Mouse (Mus musculus): Measurements from ENCODE around the gene Tmem120b. TPM values are rescaled to one million over a fixed set of nuclear protein-coding genes. Genes with fewer than 3 reads are reported as not detected.

Tmem120b gene
- polyA plus RNA-seq, 1 experiment from 2014 or later: 20.7 TPM

DNA sequence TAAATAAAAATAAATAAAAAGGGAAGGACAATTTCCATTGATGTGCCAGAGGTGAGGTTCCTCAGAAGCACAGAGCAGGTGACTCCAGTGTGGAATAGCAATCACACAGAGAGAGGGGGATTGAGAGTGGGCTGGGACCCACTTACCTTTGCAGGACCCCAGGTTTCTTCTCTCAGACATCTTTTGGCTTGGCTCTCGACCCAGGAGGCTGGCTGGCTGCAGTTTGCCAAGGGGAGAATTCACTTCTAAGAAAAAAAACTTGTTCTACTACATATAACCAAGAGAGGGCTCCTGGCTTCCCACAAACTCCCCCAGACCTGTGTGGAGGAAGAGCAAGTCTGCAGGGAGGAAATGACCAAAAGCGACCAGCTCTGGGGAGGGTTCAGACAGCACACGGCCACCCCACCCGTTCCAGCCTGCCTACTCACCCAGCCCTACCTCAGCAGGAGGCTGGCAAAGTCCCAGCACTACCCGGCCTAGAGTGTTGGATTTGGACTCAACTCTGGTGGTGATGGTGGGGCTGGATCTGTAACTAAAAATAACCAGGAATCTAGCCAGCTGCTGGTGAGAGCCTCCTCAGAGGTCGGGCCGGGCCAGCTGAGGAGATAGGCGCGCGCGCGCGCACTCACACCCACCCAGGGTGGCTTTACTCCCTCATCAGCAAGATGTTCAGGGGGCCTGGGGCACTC lies 66.1 kb downstream of the Tmem120b start:
- Histone ChIP-seq H3K27me3 (no peaks in the 10 kb centered on the region), H3K9me3 (no peaks in the 10 kb centered on the region), H3K4me3 (peak overlapping the region; percentile 94), H3K9ac (peak overlapping the region; percentile 100), H3K36me3 (no peaks in the 10 kb centered on the region), H3K4me1 (replicated peaks) (peaks cover 69% of the 10 kb centered on the region), H3K4me2 (peak overlapping the region; percentile 99), H3K27ac (replicated peaks) (peak overlapping the region; percentile 100)
- ATAC-seq (ENCODE audit: low FRiP score, low read depth): no peak
- WGBS: 9% methylated on average over 13 of the region's 13 CpGs

DNA sequence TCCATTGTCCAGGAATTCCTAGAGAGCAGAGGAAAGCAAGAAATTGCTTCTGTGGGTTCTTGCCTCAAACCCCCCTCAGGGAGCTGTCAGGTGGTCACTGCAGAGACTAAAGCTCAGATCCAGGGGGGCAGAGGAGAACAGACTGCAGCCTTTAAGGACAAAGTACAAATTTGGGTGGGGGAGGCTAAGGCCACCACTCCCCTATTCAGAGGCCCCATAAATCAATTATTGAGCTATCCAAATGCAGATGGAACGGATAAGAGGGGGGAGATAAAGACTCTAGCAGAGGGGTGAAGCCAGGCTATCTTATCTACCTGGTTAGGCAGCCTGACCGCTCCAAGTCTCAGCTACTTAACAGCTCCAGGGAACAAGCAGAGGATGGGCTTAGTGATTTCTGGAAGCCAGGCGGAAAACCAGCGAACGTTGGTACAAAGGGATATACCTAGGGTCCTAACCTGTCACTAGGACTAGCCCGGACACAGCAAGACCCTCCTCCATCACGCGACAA lies 66.7 kb downstream of the Tmem120b start:
- ATAC-seq (ENCODE audit: low FRiP score, low read depth): no peak
- Histone ChIP-seq H3K27ac (replicated peaks) (peak overlapping the region; percentile 100), H3K4me1 (replicated peaks) (peaks cover 69% of the 10 kb centered on the region), H3K9ac (peak overlapping the region; percentile 100), H3K27me3 (no peaks in the 10 kb centered on the region), H3K4me3 (peak overlapping the region; percentile 94), H3K9me3 (no peaks in the 10 kb centered on the region), H3K36me3 (no peaks in the 10 kb centered on the region), H3K4me2 (peak overlapping the region; percentile 99)
- 11% methylated on average over 8 of the region's 8 CpGs for WGBS

DNA sequence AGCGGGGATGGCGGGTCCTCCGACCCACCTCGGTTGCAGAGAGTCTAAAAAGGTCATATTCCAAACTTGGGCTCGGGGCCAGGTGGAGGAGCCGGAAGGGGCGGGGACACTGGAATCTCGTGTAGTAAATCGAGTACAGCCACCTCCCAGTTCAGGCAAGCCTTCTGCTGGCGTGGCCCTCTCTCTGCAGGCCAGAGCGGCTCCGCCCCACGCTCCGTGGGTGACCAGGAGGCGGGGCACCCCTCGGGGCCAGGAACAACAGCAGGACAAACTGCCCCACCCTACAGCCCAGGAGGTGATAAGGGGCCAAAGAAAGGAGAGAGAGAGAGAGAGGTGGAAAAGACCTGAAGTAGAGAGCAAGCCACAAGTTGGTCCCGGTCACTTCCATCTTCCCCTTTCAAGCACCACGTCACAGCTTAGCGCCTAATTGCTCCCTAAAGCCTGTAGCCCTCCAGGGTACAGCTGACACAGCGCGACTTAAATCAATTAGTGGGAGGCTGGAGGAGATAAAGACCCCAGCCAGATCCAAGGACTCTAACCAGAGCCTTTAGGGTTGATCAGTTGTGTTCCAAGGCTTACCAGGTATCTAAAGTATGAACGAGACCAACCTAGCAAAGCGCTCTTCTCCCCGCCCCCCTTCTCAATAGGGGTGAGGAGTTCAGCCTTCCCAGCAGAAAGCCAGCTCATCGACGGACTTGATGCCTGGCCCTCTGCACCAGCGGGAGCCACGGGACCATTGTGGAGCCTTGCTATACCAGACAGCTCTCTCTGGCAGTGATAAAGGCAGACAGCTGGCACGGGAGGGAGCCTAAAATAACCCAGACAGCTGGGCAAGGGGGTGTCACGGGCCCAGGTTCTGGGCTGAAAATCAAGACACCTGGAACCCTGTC lies 67.5 kb downstream of the Tmem120b start:
- Histone ChIP-seq H3K36me3 (no peaks in the 10 kb centered on the region), H3K4me2 (peak overlapping the region; percentile 99)

DNA sequence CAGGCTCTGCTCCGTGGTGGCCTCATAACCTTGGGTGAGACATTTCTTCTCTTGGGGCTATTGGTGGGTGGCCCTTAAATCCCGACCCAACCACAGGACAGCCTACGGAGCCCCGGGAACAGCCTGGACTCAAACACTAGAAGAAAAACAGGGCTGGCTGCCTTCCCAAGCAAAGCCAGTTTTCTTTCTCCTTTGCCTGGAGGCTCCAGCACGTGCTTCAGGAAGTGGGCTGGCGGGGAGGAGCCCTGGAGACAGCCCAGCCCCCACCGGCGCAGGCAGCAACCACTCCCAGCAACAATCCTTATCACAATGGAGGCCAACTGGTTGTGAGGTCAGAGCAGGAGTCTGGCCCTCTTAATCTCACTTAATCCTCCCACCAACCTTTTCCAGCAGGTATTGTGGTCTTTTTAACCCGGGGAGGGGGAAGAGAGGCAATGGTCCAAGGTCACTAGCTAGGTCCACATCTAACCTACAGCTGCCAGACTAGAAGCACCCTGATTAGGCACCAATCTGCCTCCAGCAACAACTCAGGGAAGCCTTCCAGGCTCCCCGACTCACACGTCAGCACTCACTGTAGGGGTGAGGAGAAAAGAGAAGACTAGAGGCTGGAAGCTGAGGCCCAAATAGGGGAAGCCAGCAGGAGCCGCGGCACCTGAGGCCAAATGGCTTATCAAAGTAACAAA lies 68.3 kb downstream of the Tmem120b start:
- ATAC-seq (ENCODE audit: low FRiP score, low read depth): peak; percentile 4; the same call in 1 of the 2 replicates
- peak overlapping the region; percentile 100 for H3K9ac ChIP-seq
- peak overlapping the region; percentile 94 for H3K4me3 ChIP-seq

More for the DNA sequence above, 67.5 kb downstream of the Tmem120b start:
- Histone ChIP-seq H3K4me3 (peak overlapping the region; percentile 94), H3K27ac (replicated peaks) (peak overlapping the region; percentile 100), H3K9me3 (no peaks in the 10 kb centered on the region), H3K4me1 (replicated peaks) (peaks cover 69% of the 10 kb centered on the region), H3K27me3 (no peaks in the 10 kb centered on the region), H3K9ac (peak overlapping the region; percentile 100)
- WGBS: 3% methylated on average over 30 of the region's 30 CpGs
- ATAC-seq (ENCODE audit: low FRiP score, low read depth): peak; percentile 3; the same call in 1 of the 2 replicates

DNA sequence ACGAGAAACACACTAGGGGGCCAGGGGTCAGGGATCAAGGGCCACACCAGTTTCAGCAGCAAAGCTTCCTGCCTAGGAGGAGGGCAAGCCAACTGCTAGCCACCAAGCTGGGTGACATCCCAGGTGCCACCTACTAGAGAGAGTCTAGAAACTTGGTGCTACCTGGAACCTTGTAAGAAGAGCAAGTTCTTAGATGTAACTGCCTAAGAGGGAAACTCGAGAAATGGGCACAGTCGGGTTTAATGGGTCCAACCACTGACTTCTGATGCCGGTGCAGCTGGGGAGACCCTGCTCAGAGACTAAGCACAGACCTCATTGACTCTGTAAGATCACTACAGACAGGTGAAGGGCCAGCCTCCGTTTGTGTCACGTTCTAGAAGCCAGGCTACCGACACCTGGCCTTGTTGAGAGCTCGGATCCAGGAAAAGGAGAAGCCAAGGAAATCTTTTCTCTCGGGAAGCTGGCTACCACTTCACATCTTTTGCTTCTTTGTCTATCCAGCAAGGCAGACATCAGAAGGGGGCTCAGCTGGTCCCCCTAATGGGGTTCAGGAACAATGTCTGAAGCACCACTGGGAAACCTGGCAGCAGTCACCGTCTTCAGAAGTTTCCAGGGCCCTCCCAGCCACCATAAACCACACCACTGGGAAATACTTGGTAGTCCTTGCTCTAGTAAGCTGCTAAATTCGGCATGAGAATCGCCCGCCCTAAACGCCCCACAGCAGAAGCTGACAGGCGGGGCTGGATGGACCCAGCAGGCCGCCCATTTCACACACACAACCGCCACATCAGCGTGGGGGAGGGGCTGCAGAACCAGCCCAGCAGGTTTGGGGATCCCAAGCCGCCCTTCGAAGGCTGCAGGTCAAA lies 69.1 kb downstream of the Tmem120b start:
- no peak for ATAC-seq (ENCODE audit: low FRiP score, low read depth)
- H3K36me3 ChIP-seq: no peaks in the 10 kb centered on the region
- no peaks in the 10 kb centered on the region for H3K27me3 ChIP-seq
- 1% methylated on average over 20 of the region's 20 CpGs for WGBS
- peak overlapping the region; percentile 94 for H3K4me3 ChIP-seq
- H3K9me3 ChIP-seq: no peaks in the 10 kb centered on the region
- peak overlapping the region; percentile 100 for H3K27ac ChIP-seq (replicated peaks)
- H3K9ac ChIP-seq: peak overlapping the region; percentile 100
- H3K4me2 ChIP-seq: peak overlapping the region; percentile 99
- H3K4me1 ChIP-seq (replicated peaks): peaks cover 59% of the 10 kb centered on the region

More for the DNA sequence above, 68.3 kb downstream of the Tmem120b start:
- Histone ChIP-seq H3K27me3 (no peaks in the 10 kb centered on the region), H3K36me3 (no peaks in the 10 kb centered on the region), H3K9me3 (no peaks in the 10 kb centered on the region), H3K27ac (replicated peaks) (peak overlapping the region; percentile 100), H3K4me1 (replicated peaks) (peaks cover 67% of the 10 kb centered on the region), H3K4me2 (peak overlapping the region; percentile 99)
- 0% methylated on average over 13 of the region's 13 CpGs for WGBS

DNA sequence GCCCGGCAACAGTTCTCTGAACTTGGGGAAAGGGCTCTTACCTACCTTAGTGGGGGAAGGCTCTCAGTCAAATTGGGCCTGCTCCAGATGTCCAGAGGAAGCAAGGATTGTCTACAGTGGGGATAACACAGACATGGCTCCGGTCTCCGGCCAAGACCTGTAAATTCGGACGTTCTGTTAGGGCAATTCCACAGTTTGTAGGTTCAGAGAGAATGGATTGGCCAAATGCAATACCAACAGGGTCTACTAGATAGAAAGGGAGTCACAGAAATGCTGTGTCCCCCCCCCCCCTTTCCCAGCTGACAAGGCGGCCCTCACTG lies 69.7 kb downstream of the Tmem120b start:
- Histone ChIP-seq H3K9ac (peak overlapping the region; percentile 100), H3K4me3 (peak overlapping the region; percentile 94), H3K27ac (replicated peaks) (peak overlapping the region; percentile 100), H3K9me3 (no peaks in the 10 kb centered on the region), H3K4me1 (replicated peaks) (peaks cover 53% of the 10 kb centered on the region), H3K36me3 (no peaks in the 10 kb centered on the region), H3K27me3 (no peaks in the 10 kb centered on the region), H3K4me2 (peak overlapping the region; percentile 99)
- no peak for ATAC-seq (ENCODE audit: low FRiP score, low read depth)
- under 1% methylated on average over 6 of the region's 6 CpGs for WGBS

DNA sequence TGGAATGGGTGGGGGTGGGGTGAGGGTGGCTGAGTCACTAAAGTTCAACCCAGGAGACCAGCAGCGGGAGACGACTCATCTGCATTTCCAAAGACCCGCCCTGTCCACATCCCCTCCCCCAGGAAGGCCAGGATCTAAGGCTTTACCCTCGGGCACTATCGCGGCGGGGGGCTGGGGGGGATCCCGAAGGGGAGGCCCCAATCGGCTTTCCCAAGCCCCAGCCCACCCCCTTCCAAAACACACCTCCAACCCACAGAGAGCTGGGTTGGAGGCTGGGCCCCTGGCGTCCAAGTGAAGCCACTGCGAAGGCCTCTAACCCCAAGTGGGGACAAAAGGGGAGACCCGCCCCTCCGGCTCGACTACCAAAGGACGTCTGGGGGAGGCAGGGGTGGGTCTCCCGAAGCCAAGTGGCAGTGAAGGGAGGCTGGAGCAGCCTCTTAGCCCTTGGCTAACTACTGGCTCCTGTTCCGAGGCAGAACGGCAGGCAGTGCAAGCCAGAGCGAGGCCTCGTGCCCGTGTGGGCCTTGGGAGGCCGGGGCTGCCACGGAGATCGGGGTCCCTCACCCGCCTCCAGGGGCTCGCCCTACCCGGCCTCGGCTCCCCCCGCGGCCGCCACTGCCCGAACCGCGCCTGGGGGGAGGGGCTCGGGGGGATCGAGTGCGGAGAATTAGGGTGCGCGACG lies 70.2 kb downstream of the Tmem120b start:
- ATAC-seq (ENCODE audit: low FRiP score, low read depth): no peak; the same call in 1 of the 2 replicates
- H3K27ac ChIP-seq (replicated peaks): peak overlapping the region; percentile 100
- H3K36me3 ChIP-seq: no peaks in the 10 kb centered on the region
- no peaks in the 10 kb centered on the region for H3K27me3 ChIP-seq
- peak overlapping the region; percentile 99 for H3K4me2 ChIP-seq
- peaks cover 51% of the 10 kb centered on the region for H3K4me1 ChIP-seq (replicated peaks)
- H3K9ac ChIP-seq: peak overlapping the region; percentile 100
- under 1% methylated on average over 38 of the region's 40 CpGs for WGBS
- no peaks in the 10 kb centered on the region for H3K9me3 ChIP-seq
- peak overlapping the region; percentile 94 for H3K4me3 ChIP-seq

DNA sequence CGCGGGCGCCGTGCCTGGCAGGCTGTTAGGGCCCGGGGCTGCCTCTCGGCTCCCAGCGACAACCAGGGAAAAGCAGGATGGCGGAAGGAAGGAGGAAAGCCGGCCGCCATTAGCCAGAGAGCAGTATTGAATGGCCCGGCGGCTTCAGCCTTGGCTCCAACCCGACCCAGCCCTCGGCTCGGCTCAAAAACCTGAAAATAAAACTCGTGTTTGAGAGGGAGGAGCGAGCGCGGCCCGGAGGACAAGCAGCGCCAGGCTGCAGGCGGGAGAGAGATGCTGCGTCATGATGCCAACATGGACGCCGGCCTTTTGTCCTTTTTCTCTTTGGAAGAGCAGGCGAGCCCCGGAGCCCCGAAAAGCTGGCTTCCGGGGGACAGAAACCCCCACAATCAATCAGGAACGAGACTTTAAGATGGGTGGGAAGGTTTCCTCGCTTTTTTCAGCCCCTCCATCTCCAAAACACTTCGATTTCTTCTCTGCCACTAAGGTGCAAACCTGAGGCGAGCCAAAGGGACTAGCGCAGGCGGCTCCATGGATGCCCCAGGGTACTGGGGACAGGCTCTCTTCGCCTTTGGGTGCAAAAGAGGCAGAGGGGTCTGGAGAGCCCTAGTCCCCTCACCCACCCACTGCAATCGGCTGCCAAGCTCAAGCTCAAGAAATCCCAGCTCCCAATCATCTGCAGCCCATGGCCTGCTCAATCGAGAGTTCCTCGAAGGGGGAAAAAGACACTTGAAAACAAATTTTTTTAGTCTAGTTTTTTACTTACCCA lies 70.9 kb downstream of the Tmem120b start:
- H3K4me3 ChIP-seq: peak overlapping the region; percentile 94
- peaks cover 49% of the 10 kb centered on the region for H3K4me1 ChIP-seq (replicated peaks)
- H3K9ac ChIP-seq: peak overlapping the region; percentile 100
- H3K9me3 ChIP-seq: no peaks in the 10 kb centered on the region
- no peaks in the 10 kb centered on the region for H3K36me3 ChIP-seq
- H3K4me2 ChIP-seq: peak overlapping the region; percentile 99
- WGBS: under 1% methylated on average over 39 of the region's 39 CpGs
- no peaks in the 10 kb centered on the region for H3K27me3 ChIP-seq
- 0 out of 2 replicates have a peak, but pooled peaks have one; percentile 1 for ATAC-seq (ENCODE audit: low FRiP score, low read depth)
- H3K27ac ChIP-seq (replicated peaks): peak overlapping the region; percentile 100

DNA sequence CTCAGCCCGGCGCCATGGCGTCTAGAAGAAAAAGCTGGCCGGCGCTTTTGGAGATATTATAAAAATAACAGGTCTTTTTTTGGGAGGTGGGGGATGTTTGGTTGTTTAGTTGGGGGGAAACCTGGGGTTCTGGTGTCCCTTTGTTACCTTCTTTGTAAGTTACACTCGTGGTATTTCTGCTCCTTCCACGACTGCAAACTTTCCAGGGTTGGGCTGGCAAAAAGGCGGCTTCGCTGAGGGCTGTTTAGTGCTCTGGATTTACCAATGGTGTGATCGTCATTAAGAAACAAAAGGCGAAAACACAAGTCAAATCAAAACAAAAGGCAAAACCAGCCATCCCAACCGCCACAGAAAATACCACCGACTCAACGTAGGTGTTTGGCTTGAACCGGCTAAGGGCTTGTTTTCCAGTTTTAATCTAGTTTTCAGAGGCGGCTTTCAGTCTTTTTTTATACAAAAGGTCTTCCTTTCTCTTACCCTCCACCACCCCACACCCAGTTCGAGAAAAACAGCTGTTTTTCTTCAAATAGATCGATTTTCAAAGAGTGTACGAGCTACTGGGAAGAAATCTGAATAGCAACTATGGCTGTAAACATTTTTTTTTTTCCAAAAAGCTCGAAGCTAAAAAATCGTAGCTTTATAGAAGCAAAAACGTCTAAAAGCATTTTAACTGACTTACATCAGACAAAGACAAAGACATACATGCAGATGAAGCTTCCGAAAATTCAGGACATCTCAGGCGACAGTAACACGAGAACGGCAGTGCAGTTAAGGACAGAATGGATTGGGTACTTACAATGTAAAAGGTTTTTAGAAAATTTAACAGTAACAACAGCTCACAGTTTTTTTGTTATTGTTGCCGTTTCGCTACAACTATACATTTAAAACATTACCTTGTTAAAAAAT lies 71.8 kb downstream of the Tmem120b start:
- Histone ChIP-seq H3K27me3 (no peaks in the 10 kb centered on the region), H3K9me3 (no peaks in the 10 kb centered on the region), H3K27ac (replicated peaks) (peak overlapping the region; percentile 100), H3K4me2 (peak overlapping the region; percentile 99), H3K9ac (peak overlapping the region; percentile 100), H3K4me1 (replicated peaks) (peaks cover 49% of the 10 kb centered on the region), H3K36me3 (no peaks in the 10 kb centered on the region), H3K4me3 (peak overlapping the region; percentile 94)
- WGBS: under 1% methylated on average over 28 of the region's 28 CpGs
- no peak for ATAC-seq (ENCODE audit: low FRiP score, low read depth)
